ENCODE assay signal across 7 mouse cellular contexts in the genomic region with DNA sequence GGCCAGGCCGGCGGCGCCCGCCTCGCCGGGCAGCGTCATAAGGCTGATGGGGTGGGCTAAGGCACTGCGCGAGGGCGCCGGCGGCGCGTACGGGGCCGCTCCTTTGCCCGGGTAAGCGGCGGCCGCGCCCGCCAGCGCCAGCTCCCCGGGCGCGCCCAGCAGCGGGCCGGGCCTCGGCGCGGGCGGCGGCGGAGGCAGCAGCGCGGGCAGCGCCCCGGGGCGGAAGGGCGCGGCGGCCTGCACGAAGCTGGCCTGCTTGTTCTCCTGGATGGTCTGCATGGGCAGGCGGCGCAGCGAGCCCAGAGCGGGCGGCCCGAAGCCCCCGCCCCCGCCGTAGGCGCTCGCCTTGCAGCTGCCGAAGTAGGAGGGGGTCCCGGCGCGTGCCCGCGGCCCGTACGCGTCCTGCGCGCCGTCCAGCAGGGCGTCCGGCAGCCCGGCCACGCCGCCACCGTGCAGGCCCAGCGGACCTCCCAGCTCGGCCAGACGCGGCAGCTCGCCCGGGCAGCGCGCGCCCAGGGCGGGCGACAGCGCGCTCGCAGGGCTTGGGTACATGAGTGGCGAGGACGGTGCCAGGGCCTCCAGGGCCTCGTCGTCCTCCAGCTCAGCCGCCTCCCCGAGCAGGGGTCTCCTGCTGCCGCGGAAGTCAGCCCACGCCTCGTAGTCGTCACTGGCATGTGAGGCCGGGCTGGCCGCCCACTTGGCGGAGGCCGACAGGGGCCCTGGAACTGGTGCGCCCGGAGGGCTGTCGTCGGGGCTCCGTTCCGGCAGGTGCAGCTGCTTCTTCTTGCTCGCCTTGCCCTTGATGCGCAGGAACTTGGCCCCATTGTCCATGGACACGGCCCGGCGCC. TPM values are rescaled to one million over a fixed set of nuclear protein-coding genes. Genes with fewer than 3 reads are reported as not detected.
A peak's percentile ranks its signal among the peaks of the same experiment; 100 is the strongest.
DNase-seq lines count a peak whose midpoint lies in the region; ATAC-seq and TF ChIP-seq lines count a peak whose summit lies in the region.

No protein-coding gene starts in this region.

- H3K4me2 ChIP-seq in lung, embryonic 15.5 days, result peak overlapping the region; percentile 72
- H3K4me2 ChIP-seq in forebrain, embryonic 13.5 days, result peak overlapping the region; percentile 61

- DNase-seq in lung, adult 18-20 months, result no peak
- peak; percentile 37 to 62 for DNase-seq in kidney, postnatal 4 days
- DNase-seq in left cerebral cortex, postnatal 10 days (ENCODE audit: extremely low spot score in 1 of 2, low spot score in 2 of 2), result no peak

- no peak overlapping the region for H3K27ac ChIP-seq in lung, embryonic 15.5 days
- H3K27ac ChIP-seq in forebrain, embryonic 13.5 days, result peak overlapping the region; percentile 80
- no peak overlapping the region for H3K27ac ChIP-seq in olfactory bulb, adult 2 months (ENCODE audit: insufficient read depth, low read depth, low read length)

- H3K9ac ChIP-seq in lung, embryonic 15.5 days, result peak overlapping the region; percentile 8
- peak overlapping the region; percentile 62 for H3K9ac ChIP-seq in forebrain, embryonic 13.5 days

- ATAC-seq in lung, embryonic 15.5 days (ENCODE audit: borderline replicate concordance, extremely low read depth, low FRiP score, low TSS enrichment), result peak; percentile 32; the same call in 1 of the 2 replicates
- peak; percentile 11; the same call in 1 of the 2 replicates for ATAC-seq in forebrain, embryonic 13.5 days
- ATAC-seq in megakaryocyte progenitor cell, adult 5-6 weeks (replicated peaks; ENCODE audit: poor library complexity), result no peak; the same call in 1 of the 2 replicates

- TF ChIP-seq POLR2A in olfactory bulb, adult 2 months (IDR thresholded peaks at IDR 0.05; ENCODE audit: insufficient read depth, low read depth, low read length), result no peak

- H3K4me3 ChIP-seq in lung, embryonic 15.5 days, result peak overlapping the region; percentile 39
- H3K4me3 ChIP-seq in forebrain, embryonic 13.5 days, result peak overlapping the region; percentile 32
- peak overlapping the region; percentile 44 for H3K4me3 ChIP-seq in olfactory bulb, adult 2 months (ENCODE audit: insufficient read depth, low read depth, low read length)

- intact Hi-C loops in left cerebral cortex, postnatal 10 days (cut with DNase I), result no loop called here

- peaks cover 87% of the 10 kb centered on the region for H3K27me3 ChIP-seq in lung, embryonic 15.5 days
- peaks cover 64% of the 10 kb centered on the region for H3K27me3 ChIP-seq in forebrain, embryonic 13.5 days

- TF ChIP-seq CTCF in olfactory bulb, adult 2 months (IDR thresholded peaks at IDR 0.05; ENCODE audit: insufficient read depth, low read depth, low read length), result no peak

- no peaks in the 10 kb centered on the region for H3K36me3 ChIP-seq in lung, embryonic 15.5 days
- peaks cover 16% of the 10 kb centered on the region for H3K36me3 ChIP-seq in forebrain, embryonic 13.5 days (ENCODE audit: poor library complexity, severe bottlenecking)

- no peaks in the 10 kb centered on the region for H3K9me3 ChIP-seq in lung, embryonic 15.5 days
- no peaks in the 10 kb centered on the region for H3K9me3 ChIP-seq in forebrain, embryonic 13.5 days (replicated peaks)

- WGBS in lung, embryonic 15.5 days, result under 1% methylated on average over 108 of the region's 112 CpGs
- WGBS in forebrain, embryonic 13.5 days, result 1% methylated on average over 69 of the region's 112 CpGs
- 28% methylated on average over 112 of the region's 112 CpGs for WGBS in olfactory bulb, adult 2 months

- H3K4me1 ChIP-seq in lung, embryonic 15.5 days, result peaks cover 31% of the 10 kb centered on the region
- peaks cover 90% of the 10 kb centered on the region for H3K4me1 ChIP-seq in forebrain, embryonic 13.5 days
- H3K4me1 ChIP-seq in olfactory bulb, adult 2 months (ENCODE audit: control insufficient read depth, insufficient read depth, low read length), result peaks cover 30% of the 10 kb centered on the region

RNA-seq across cellular contexts. Expression of gene Foxo6, which starts 18.7 kb away (rescaled TPM):
- 0.10 and 0.25 TPM in 2 replicates for polyA plus RNA-seq in lung, embryonic 15.5 days (2015; fragmentation: Nextera tagmentation; extraction: Ambion mirVana)
- polyA plus RNA-seq in forebrain, embryonic 13.5 days (2015; fragmentation: Nextera tagmentation; extraction: Ambion mirVana), result 3.1 and 3.8 TPM in 2 replicates
- not detected in 2 replicates for polyA plus RNA-seq in olfactory bulb, adult 2 months (2012; ENCODE audit: insufficient read depth, insufficient read length, low replicate concordance, missing spikeins)
- not detected in 2 replicates for total RNA-seq in megakaryocyte progenitor cell, adult 5-6 weeks (2015)
- not detected in 2 replicates for total RNA-seq in megakaryocyte progenitor cell, adult 5-6 weeks (2017)
- 10 to 100 TPM; 27.6 to 28.4 TPM for total RNA-seq in left cerebral cortex, postnatal 10 days (2021)

Comparison
In these comparisons a context has a peak if more than half of its experiments do, and no peak if none do; other contexts are left out.
1. DNase-seq: peak in kidney, postnatal 4 days (2 of 2); none in lung, adult 18-20 months (0 of 2) and left cerebral cortex, postnatal 10 days (0 of 2).
2. Peak in every context shown above with its lines, with median percentiles within 50 percentile points of each other: H3K4me3 ChIP-seq.